Mouse (Mus musculus): ENCODE results near the gene Col16a1. TPM values are rescaled to one million over a fixed set of nuclear protein-coding genes. Genes with fewer than 3 reads are reported as not detected.

The Col16a1 gene
- polyA plus RNA-seq, 1 experiment from 2014 or later: 47.7 TPM

- H3K4me1 ChIP-seq (replicated peaks; ENCODE audit: control insufficient read depth, insufficient read depth): peaks cover 11% of the 10 kb centered on the region
- no peaks in the 10 kb centered on the region for H3K9me3 ChIP-seq (ENCODE audit: control insufficient read depth, low read length)
- H3K4me3 ChIP-seq (ENCODE audit: low read depth, low read length): no peak overlapping the region; the same call in 1 of the 2 replicates
- ATAC-seq (ENCODE audit: low FRiP score, low TSS enrichment) (peak; percentile 66), DNase-seq (ENCODE audit: low spot score) (peak; percentile 75)
- peak overlapping the region; percentile 34 for H3K4me2 ChIP-seq (replicated peaks; ENCODE audit: low read depth)
- no peak overlapping the region for H3K9ac ChIP-seq (ENCODE audit: low read length)
- WGBS: 49% methylated on average over 8 of the region's 8 CpGs
- H3K36me3 ChIP-seq (ENCODE audit: control insufficient read depth, insufficient read depth, low read length): no peaks in the 10 kb centered on the region; the same call in 1 of the 2 replicates
- peak overlapping the region; percentile 82 for H3K27ac ChIP-seq (replicated peaks)
- no peak for TF ChIP-seq EP300 (optimal IDR thresholded peaks at IDR 0.05)
- no peak for TF ChIP-seq CTCF (IDR thresholded peaks at IDR 0.05; ENCODE audit: low read depth)
- H3K27me3 ChIP-seq (ENCODE audit: control insufficient read depth, insufficient read depth, low read length): no peaks in the 10 kb centered on the region
Measured at GRCm38 (mm10) chr4:130050056-130050824, 2.6 kb downstream of the Col16a1 start.

GRCm38 (mm10) chr4:130052283-130052682, 4.6 kb downstream of the Col16a1 start:
- DNase-seq (ENCODE audit: low spot score) (no peak), ATAC-seq (ENCODE audit: low FRiP score, low TSS enrichment) (no peak)
- H3K36me3 ChIP-seq (ENCODE audit: control insufficient read depth, insufficient read depth, low read length): no peaks in the 10 kb centered on the region; the same call in 1 of the 2 replicates
- H3K4me3 ChIP-seq (ENCODE audit: low read depth, low read length): no peak overlapping the region
- WGBS: 92% methylated on average over 3 of the region's 3 CpGs
- no peak overlapping the region for H3K27ac ChIP-seq (replicated peaks)
- H3K9ac ChIP-seq (ENCODE audit: low read length): no peak overlapping the region
- no peaks in the 10 kb centered on the region for H3K9me3 ChIP-seq (ENCODE audit: control insufficient read depth, low read length)
- no peak overlapping the region for H3K4me2 ChIP-seq (replicated peaks; ENCODE audit: low read depth)
- no peaks in the 10 kb centered on the region for H3K27me3 ChIP-seq (ENCODE audit: control insufficient read depth, insufficient read depth, low read length)
- no peak for TF ChIP-seq EP300 (optimal IDR thresholded peaks at IDR 0.05)
- peak; percentile 47 for TF ChIP-seq CTCF (IDR thresholded peaks at IDR 0.05; ENCODE audit: low read depth)
- peaks cover 5% of the 10 kb centered on the region; the same call in 1 of the 2 replicates for H3K4me1 ChIP-seq (replicated peaks; ENCODE audit: control insufficient read depth, insufficient read depth)

GRCm38 (mm10) chr4:130053111-130053510, 5.5 kb downstream of the Col16a1 start:
- Histone ChIP-seq H3K4me3 (ENCODE audit: low read depth, low read length) (no peak overlapping the region), H3K4me1 (replicated peaks; ENCODE audit: control insufficient read depth, insufficient read depth) (peaks cover 5% of the 10 kb centered on the region; the same call in 1 of the 2 replicates), H3K4me2 (replicated peaks; ENCODE audit: low read depth) (no peak overlapping the region), H3K27me3 (ENCODE audit: control insufficient read depth, insufficient read depth, low read length) (no peaks in the 10 kb centered on the region), H3K36me3 (ENCODE audit: control insufficient read depth, insufficient read depth, low read length) (no peaks in the 10 kb centered on the region; the same call in 1 of the 2 replicates), H3K9me3 (ENCODE audit: control insufficient read depth, low read length) (no peaks in the 10 kb centered on the region), H3K27ac (replicated peaks) (no peak overlapping the region), H3K9ac (ENCODE audit: low read length) (no peak overlapping the region)
- WGBS: 84% methylated on average over 9 of the region's 9 CpGs
- DNase-seq (ENCODE audit: low spot score) (no peak), ATAC-seq (ENCODE audit: low FRiP score, low TSS enrichment) (no peak)
- TF ChIP-seq EP300 (optimal IDR thresholded peaks at IDR 0.05): no peak
- no peak for TF ChIP-seq CTCF (IDR thresholded peaks at IDR 0.05; ENCODE audit: low read depth)

- 46% methylated on average over 1 of the region's 1 CpGs for WGBS
- H3K4me2 ChIP-seq (replicated peaks; ENCODE audit: low read depth): no peak overlapping the region
- H3K4me1 ChIP-seq (replicated peaks; ENCODE audit: control insufficient read depth, insufficient read depth): 0 out of 2 replicates have a peak, but pooled peaks cover 3% of the 10 kb centered on the region
- H3K9me3 ChIP-seq (ENCODE audit: control insufficient read depth, low read length): no peaks in the 10 kb centered on the region
- no peak overlapping the region for H3K9ac ChIP-seq (ENCODE audit: low read length)
- H3K27ac ChIP-seq (replicated peaks): no peak overlapping the region
- TF ChIP-seq CTCF (IDR thresholded peaks at IDR 0.05; ENCODE audit: low read depth): no peak
- no peak for TF ChIP-seq EP300 (optimal IDR thresholded peaks at IDR 0.05)
- ATAC-seq (ENCODE audit: low FRiP score, low TSS enrichment): no peak
- no peak overlapping the region for H3K4me3 ChIP-seq (ENCODE audit: low read depth, low read length)
- DNase-seq (ENCODE audit: low spot score): no peak
- peaks cover 3% of the 10 kb centered on the region; the same call in 1 of the 2 replicates for H3K36me3 ChIP-seq (ENCODE audit: control insufficient read depth, insufficient read depth, low read length)
- no peaks in the 10 kb centered on the region for H3K27me3 ChIP-seq (ENCODE audit: control insufficient read depth, insufficient read depth, low read length)
Measured at GRCm38 (mm10) chr4:130054727-130055126, 7.1 kb downstream of the Col16a1 start.

GRCm38 (mm10) chr4:130055160-130056010, 7.7 kb downstream of the Col16a1 start:
- H3K9ac ChIP-seq (ENCODE audit: low read length): no peak overlapping the region
- H3K36me3 ChIP-seq (ENCODE audit: control insufficient read depth, insufficient read depth, low read length): peaks cover 3% of the 10 kb centered on the region; the same call in 1 of the 2 replicates
- no peaks in the 10 kb centered on the region for H3K27me3 ChIP-seq (ENCODE audit: control insufficient read depth, insufficient read depth, low read length)
- 0 out of 2 replicates have a peak, but pooled peaks have one; percentile 14 for ATAC-seq (ENCODE audit: low FRiP score, low TSS enrichment)
- TF ChIP-seq CTCF (IDR thresholded peaks at IDR 0.05; ENCODE audit: low read depth) (no peak), EP300 (optimal IDR thresholded peaks at IDR 0.05) (no peak)
- H3K9me3 ChIP-seq (ENCODE audit: control insufficient read depth, low read length): no peaks in the 10 kb centered on the region
- no peak for DNase-seq (ENCODE audit: low spot score)
- WGBS: 69% methylated on average over 14 of the region's 14 CpGs
- peak overlapping the region; percentile 13; the same call in 1 of the 2 replicates for H3K27ac ChIP-seq (replicated peaks)
- H3K4me1 ChIP-seq (replicated peaks; ENCODE audit: control insufficient read depth, insufficient read depth): no peaks in the 10 kb centered on the region
- no peak overlapping the region for H3K4me3 ChIP-seq (ENCODE audit: low read depth, low read length)
- H3K4me2 ChIP-seq (replicated peaks; ENCODE audit: low read depth): no peak overlapping the region

Data from stomach, postnatal 0 days (tissue).